In the genomic region with DNA sequence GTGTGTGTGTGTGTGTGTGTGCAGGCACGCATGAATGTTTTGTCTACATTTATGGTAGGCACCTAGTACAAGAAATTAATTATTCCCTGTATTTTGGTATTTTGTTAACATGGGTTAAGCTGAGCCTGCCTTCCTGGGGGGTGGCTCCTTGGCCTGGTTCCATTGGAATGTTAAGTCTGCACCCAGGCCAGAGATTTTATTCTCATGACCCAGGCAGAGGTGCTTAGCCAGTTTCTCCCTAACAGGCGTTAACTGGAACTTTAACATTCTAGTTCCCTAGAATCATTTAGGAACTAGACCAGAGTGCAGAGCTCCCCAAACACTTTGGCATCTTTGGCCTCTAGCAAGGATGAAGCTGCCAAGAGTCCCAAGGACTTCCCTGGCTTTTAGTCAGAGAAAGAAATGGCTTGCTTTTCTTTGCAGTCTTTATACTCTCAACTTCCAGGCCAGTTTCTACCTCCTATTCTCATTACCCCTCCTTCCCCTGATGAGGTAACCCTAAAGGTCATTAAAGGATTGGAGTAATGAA, we compare ENCODE assay signal across 17 mouse cellular contexts. TPM values are rescaled to one million over a fixed set of nuclear protein-coding genes. Genes with fewer than 3 reads are reported as not detected.
A peak's percentile ranks its signal among the peaks of the same experiment; 100 is the strongest.
DNase-seq lines count a peak whose midpoint lies in the region; ATAC-seq and TF ChIP-seq lines count a peak whose summit lies in the region.
"Had no signal": no experiment of that assay in that cellular context is flagged by ENCODE, and none has a peak within 500 bp of the region (broad histone marks: within the 10 kb centered on the region; RNA-seq: fewer than 3 reads in every experiment).

No protein-coding gene starts in this region.

- no peaks in the 10 kb centered on the region for H3K36me3 ChIP-seq in hindbrain, postnatal 0 days (ENCODE audit: insufficient read depth, low read length)
- no peaks in the 10 kb centered on the region for H3K36me3 ChIP-seq in hindbrain, embryonic 16.5 days (ENCODE audit: control insufficient read depth, insufficient read depth, low read length)
- H3K36me3 ChIP-seq: embryonic facial prominence, embryonic 13.5 days; G1E; hindbrain, embryonic 10.5 days; limb, embryonic 15.5 days; midbrain, embryonic 13.5 days had no signal

- no peak overlapping the region for H3K9ac ChIP-seq in hindbrain, postnatal 0 days (replicated peaks; ENCODE audit: low read length)
- H3K9ac ChIP-seq in hindbrain, embryonic 16.5 days (ENCODE audit: low read depth, low read length): no peak overlapping the region
- H3K9ac ChIP-seq: embryonic facial prominence, embryonic 13.5 days; limb, embryonic 15.5 days; midbrain, embryonic 13.5 days had no signal

- no peak for ATAC-seq in hindbrain, postnatal 0 days
- ATAC-seq in hindbrain, embryonic 16.5 days: no peak
- ATAC-seq: midbrain, embryonic 13.5 days had no signal

- intact Hi-C loops in left cerebral cortex, postnatal 14 days (cut with DNase I): no loop called here

- H3K4me3 ChIP-seq in hindbrain, postnatal 0 days (ENCODE audit: low read length): no peak overlapping the region
- no peak overlapping the region for H3K4me3 ChIP-seq in hindbrain, embryonic 16.5 days (ENCODE audit: low read length)
- H3K4me3 ChIP-seq: embryonic facial prominence, embryonic 13.5 days; hindbrain, embryonic 10.5 days; limb, embryonic 15.5 days; midbrain, embryonic 13.5 days had no signal

- no peak overlapping the region for H3K4me2 ChIP-seq in hindbrain, postnatal 0 days (ENCODE audit: low read depth, low read length)
- H3K4me2 ChIP-seq in hindbrain, embryonic 16.5 days (ENCODE audit: low read length): no peak overlapping the region
- H3K4me2 ChIP-seq: embryonic facial prominence, embryonic 13.5 days; limb, embryonic 15.5 days; midbrain, embryonic 13.5 days had no signal

- 59% methylated on average over 2 of the region's 2 CpGs for WGBS in hindbrain, postnatal 0 days
- WGBS in hindbrain, embryonic 16.5 days: 72% methylated on average over 2 of the region's 2 CpGs

- TF ChIP-seq CTCF in hindbrain, postnatal 0 days (IDR thresholded peaks at IDR 0.05; ENCODE audit: low read depth): no peak

- H3K9me3 ChIP-seq in hindbrain, postnatal 0 days (ENCODE audit: low read length): peaks cover 2% of the 10 kb centered on the region; the same call in 1 of the 2 replicates
- no peaks in the 10 kb centered on the region for H3K9me3 ChIP-seq in hindbrain, embryonic 16.5 days (ENCODE audit: control insufficient read depth, low read length)
- H3K9me3 ChIP-seq: embryonic facial prominence, embryonic 13.5 days; G1E; hindbrain, embryonic 10.5 days; limb, embryonic 15.5 days; midbrain, embryonic 13.5 days had no signal

- no peaks in the 10 kb centered on the region for H3K27me3 ChIP-seq in hindbrain, postnatal 0 days (ENCODE audit: insufficient read depth, low read length)
- no peaks in the 10 kb centered on the region for H3K27me3 ChIP-seq in hindbrain, embryonic 16.5 days (replicated peaks; ENCODE audit: control insufficient read depth, insufficient read depth, low read length)
- H3K27me3 ChIP-seq: embryonic facial prominence, embryonic 13.5 days; limb, embryonic 15.5 days; midbrain, embryonic 13.5 days had no signal

- DNase-seq in hindbrain, postnatal 0 days (ENCODE audit: low spot score): peak; percentile 36
- peak; percentile 33 to 44 for DNase-seq in lung, postnatal 4 days
- DNase-seq in lung, adult 18-20 months: no peak
- DNase-seq in kidney, adult 8-10 months: peak; percentile 53 to 58
- no peak for DNase-seq in left cerebral cortex, postnatal 14 days (ENCODE audit: low spot score in 2 of 2)
- no peak for DNase-seq in cerebellum, postnatal 4 days (ENCODE audit: low spot score in 2 of 2)
- DNase-seq: cerebellum, adult 11-12 months; gastrocnemius, postnatal 10 days; right cerebral cortex, adult 18-20 months; thymus, postnatal 36 days had no signal

- no peaks in the 10 kb centered on the region for H3K4me1 ChIP-seq in hindbrain, postnatal 0 days (ENCODE audit: insufficient read depth, low read length)
- H3K4me1 ChIP-seq in hindbrain, embryonic 16.5 days (ENCODE audit: control insufficient read depth, insufficient read depth, low read depth, low read length): no peaks in the 10 kb centered on the region
- H3K4me1 ChIP-seq: embryonic facial prominence, embryonic 13.5 days; hindbrain, embryonic 10.5 days; limb, embryonic 15.5 days; midbrain, embryonic 13.5 days had no signal

- H3K27ac ChIP-seq in hindbrain, postnatal 0 days: no peak overlapping the region
- H3K27ac ChIP-seq in hindbrain, embryonic 16.5 days (ENCODE audit: low read depth, low read length): no peak overlapping the region
- H3K27ac ChIP-seq: embryonic facial prominence, embryonic 13.5 days; hindbrain, embryonic 10.5 days; limb, embryonic 15.5 days; macrophage; midbrain, embryonic 13.5 days had no signal

RNA-seq across cellular contexts. Expression of a gene that starts 18.2 kb away (rescaled TPM):
- total RNA-seq in hindbrain, postnatal 0 days (2014; rRNA removed): 9.2 and 10.4 TPM in 2 replicates
- 8.2 and 8.6 TPM in 2 replicates for polyA plus RNA-seq in hindbrain, postnatal 0 days (2015; fragmentation: Nextera tagmentation; extraction: Ambion mirVana)
- polyA plus RNA-seq in hindbrain, embryonic 16.5 days (2015; fragmentation: Nextera tagmentation; extraction: Ambion mirVana): 9.9 and 14.6 TPM in 2 replicates
- total RNA-seq in left cerebral cortex, postnatal 14 days (2021): 10 to 100 TPM; 11.2 to 11.8 TPM

RNA-seq across cellular contexts. Expression of a gene that starts 44.3 kb away (rescaled TPM):
- 36.2 and 44.6 TPM in 2 replicates for total RNA-seq in hindbrain, postnatal 0 days (2014; rRNA removed)
- 72.3 and 75.9 TPM in 2 replicates for polyA plus RNA-seq in hindbrain, postnatal 0 days (2015; fragmentation: Nextera tagmentation; extraction: Ambion mirVana)
- polyA plus RNA-seq in hindbrain, embryonic 16.5 days (2015; fragmentation: Nextera tagmentation; extraction: Ambion mirVana): 92.6 and 97.9 TPM in 2 replicates
- 10 to 100 TPM; 18.4 to 19.7 TPM for total RNA-seq in left cerebral cortex, postnatal 14 days (2021)

Comparison
In these comparisons a context has a peak if more than half of its experiments do, and no peak if none do; other contexts are left out.
1. DNase-seq: peak in hindbrain, postnatal 0 days (single experiment), lung, postnatal 4 days (2 of 2) and kidney, adult 8-10 months (2 of 2); none in lung, adult 18-20 months (0 of 2), left cerebral cortex, postnatal 14 days (0 of 2) and cerebellum, postnatal 4 days (0 of 2).